Mouse (Mus musculus) lung, postnatal 0 days (tissue): ENCODE data around the gene Rab37. TPM values are rescaled to one million over a fixed set of nuclear protein-coding genes. Genes with fewer than 3 reads are reported as not detected.

ENCODE experiments used
- ATAC-seq: fragments of 200-750 bp; cut with Nextera tagmentation; 2 replicates; pipeline ENCODE4 v1.8.0; 2017; ENCODE audit warnings: moderate library complexity
- DNase-seq: peaks from one replicate; pipeline ENCODE4 v3.0.0-alpha.2; 2016; ENCODE audit warnings: low spot score
- H3K27ac ChIP-seq: fragments of 300-500 bp; sonication (generic); 2 replicates; pipeline ENCODE4 v1.5.1; 2014; ENCODE audit warnings: antibody characterized with exemption, mild to moderate bottlenecking, low read length, mixed read lengths
- H3K27me3 ChIP-seq: fragments of 300-500 bp; sonication (generic); replicated peaks from 2 replicates; pipeline ENCODE4 v1.6.1; 2014; ENCODE audit warnings: low read length, mixed read lengths; ENCODE audit not compliant: insufficient read depth
- H3K36me3 ChIP-seq: fragments of 300-500 bp; sonication (generic); 2 replicates; pipeline ENCODE4 v1.6.1; 2014; ENCODE audit warnings: low read length, mixed read lengths; ENCODE audit not compliant: insufficient read depth
- H3K4me1 ChIP-seq: fragments of 300-500 bp; sonication (generic); 2 replicates; pipeline ENCODE4 v1.6.1; 2014; ENCODE audit warnings: antibody characterized with exemption, low read depth, low read length, mixed read lengths; ENCODE audit not compliant: insufficient read depth
- H3K4me2 ChIP-seq: fragments of 300-500 bp; sonication (generic); replicated peaks from 2 replicates; pipeline ENCODE4 v1.6.1; 2014; ENCODE audit warnings: low read depth, mild to moderate bottlenecking, low read length, moderate library complexity, mixed read lengths
- H3K4me3 ChIP-seq: fragments of 300-500 bp; sonication (generic); 2 replicates; pipeline ENCODE4 v1.5.1; 2014; ENCODE audit warnings: low read depth, low read length
- H3K9ac ChIP-seq: fragments of 300-500 bp; sonication (generic); replicated peaks from 2 replicates; pipeline ENCODE4 v1.6.1; 2014; ENCODE audit warnings: low read depth, mild to moderate bottlenecking
- H3K9me3 ChIP-seq: fragments of 300-500 bp; sonication (generic); 2 replicates; pipeline ENCODE4 v1.6.1; 2016; ENCODE audit warnings: low read length, mixed read lengths
- CTCF ChIP-seq: IDR thresholded peaks from 2 replicates; pipeline ENCODE4 v1.5.1; 2016; ENCODE audit warnings: antibody characterized with exemption, mild to moderate bottlenecking
- EP300 ChIP-seq: IDR thresholded peaks from 2 replicates; pipeline ENCODE4 v1.6.1; 2016; ENCODE audit warnings: antibody characterized with exemption, mild to moderate bottlenecking, control low read depth
- WGBS: fragments of 180-500 bp; shearing (Covaris S2); extraction: QIAGEN DNeasy Blood & Tissue Kit; methylation state at CpG from one replicate; pipeline ENCODE4 v1.1.7; 2014; 5-methylcytosine and 5-hydroxymethylcytosine counted together
- polyA plus RNA-seq: library from polyadenylated mRNA; unstranded; fragments of >200 nt; fragmentation: Nextera tagmentation; extraction: Ambion mirVana; gene quantifications from 2 replicates; pipeline ENCODE4 v1.2.1, GENCODE M21; 2015

Gene Rab37
- polyA plus RNA-seq, 1 experiment from 2014 or later = 0.85 TPM

DNA sequence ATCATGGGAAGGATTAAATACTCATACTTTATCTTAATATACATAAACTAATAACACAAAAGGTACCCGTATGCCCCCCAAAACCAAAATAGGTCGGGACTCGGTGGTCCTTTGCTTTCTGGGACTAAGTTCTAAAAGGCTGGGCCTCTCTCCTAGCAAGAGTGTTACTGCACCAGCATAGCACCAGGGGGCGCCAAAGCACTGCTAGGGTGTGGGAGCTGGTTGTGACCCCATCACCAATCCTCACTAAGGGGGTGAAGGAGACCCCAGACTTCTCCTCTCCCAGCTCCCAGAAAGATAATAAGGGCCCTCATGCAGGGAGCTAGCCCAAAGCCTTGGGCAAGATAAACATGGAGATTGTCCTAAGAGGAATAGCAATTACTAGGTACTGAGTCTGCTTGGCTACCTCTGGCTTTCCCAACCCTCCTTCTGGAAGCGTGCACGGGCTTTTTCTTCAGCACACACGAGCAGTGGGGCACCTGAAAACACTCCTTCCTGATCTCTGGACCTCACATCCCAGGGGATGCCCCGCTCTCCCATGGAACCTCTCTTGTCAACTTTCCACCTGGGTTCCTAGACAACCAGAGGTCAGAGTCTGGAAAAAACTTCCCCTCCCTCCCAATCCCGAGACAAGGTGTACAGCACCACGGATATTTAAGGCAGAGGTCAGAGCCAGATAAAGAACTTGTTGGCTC lies 69.8 kb downstream of the Rab37 start:
- Histone ChIP-seq H3K36me3 (no peaks in the 10 kb centered on the region), H3K4me1 (peaks cover 12% of the 10 kb centered on the region; the same call in 1 of the 2 replicates), H3K4me2 (no peak overlapping the region), H3K9me3 (no peaks in the 10 kb centered on the region), H3K4me3 (no peak overlapping the region), H3K27me3 (no peaks in the 10 kb centered on the region), H3K27ac (no peak overlapping the region), H3K9ac (no peak overlapping the region)
- DNase-seq (peak; percentile 78), ATAC-seq (no peak)
- TF ChIP-seq CTCF = peak; percentile 90
- TF ChIP-seq EP300 = no peak
- WGBS = 28% methylated on average over 10 of the region's 10 CpGs

DNA sequence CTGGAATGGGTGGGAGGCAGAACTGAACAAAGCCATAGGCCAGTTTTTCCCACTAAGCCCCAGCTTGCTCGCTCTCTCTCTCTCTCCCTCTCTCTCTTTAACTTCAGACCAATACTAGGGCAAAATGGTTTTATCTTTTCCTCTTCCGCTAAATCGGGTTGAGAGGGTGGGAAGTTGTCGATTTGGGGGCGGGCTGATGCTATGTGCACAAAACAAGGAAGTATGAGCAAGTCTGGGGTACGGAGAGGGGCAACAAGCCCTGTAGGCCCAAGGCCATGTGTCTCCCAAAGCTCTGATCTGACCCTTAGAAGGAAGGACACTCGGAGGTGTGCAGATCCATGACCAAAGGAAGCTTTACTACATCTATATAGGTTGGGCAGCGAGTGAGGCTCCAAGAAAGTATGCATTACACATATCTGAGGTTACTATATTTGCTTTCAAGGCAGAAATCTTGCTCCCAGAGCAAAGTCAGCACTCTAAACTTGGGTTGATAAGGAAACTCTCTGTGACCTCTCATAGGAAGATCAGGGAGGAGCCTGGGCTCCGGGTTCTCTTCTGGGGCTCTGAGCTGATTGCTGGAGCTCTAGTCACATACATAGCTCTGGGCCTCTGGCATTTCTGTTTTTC lies 70.5 kb downstream of the Rab37 start:
- H3K9me3 ChIP-seq = no peaks in the 10 kb centered on the region
- no peaks in the 10 kb centered on the region for H3K27me3 ChIP-seq
- H3K4me3 ChIP-seq = no peak overlapping the region
- H3K4me2 ChIP-seq = no peak overlapping the region
- H3K4me1 ChIP-seq = peaks cover 12% of the 10 kb centered on the region; the same call in 1 of the 2 replicates
- WGBS = 46% methylated on average over 9 of the region's 9 CpGs
- no peak overlapping the region for H3K9ac ChIP-seq
- TF ChIP-seq CTCF (no peak), EP300 (no peak)
- 0 out of 2 replicates have a peak overlapping the region, but pooled peaks have one; percentile 6 for H3K27ac ChIP-seq
- no peak for DNase-seq
- H3K36me3 ChIP-seq = no peaks in the 10 kb centered on the region
- ATAC-seq = no peak

DNA sequence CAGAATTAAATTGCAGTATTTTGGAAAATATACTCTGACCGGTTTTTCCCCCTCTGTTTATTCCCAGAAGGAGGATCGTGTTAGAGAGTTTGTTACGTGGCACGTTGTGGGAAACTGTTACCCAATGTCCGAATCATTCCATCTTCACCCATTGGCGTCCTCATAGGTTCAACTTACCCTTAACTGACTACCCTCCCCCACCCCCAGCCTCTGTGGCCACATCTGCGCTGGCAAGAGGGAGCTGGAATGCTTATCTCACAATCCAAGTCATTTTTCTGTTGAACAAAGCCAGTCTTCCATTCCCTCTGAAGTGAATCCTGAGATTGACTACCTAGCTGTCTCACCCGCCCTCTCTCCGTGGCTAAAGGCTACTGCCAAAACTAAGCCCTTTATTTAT lies 71.0 kb downstream of the Rab37 start:
- peaks cover 12% of the 10 kb centered on the region; the same call in 1 of the 2 replicates for H3K4me1 ChIP-seq
- no peak for ATAC-seq
- 20% methylated on average over 9 of the region's 9 CpGs for WGBS
- H3K9ac ChIP-seq = no peak overlapping the region
- no peaks in the 10 kb centered on the region for H3K36me3 ChIP-seq
- DNase-seq = no peak
- H3K27ac ChIP-seq = peak overlapping the region; percentile 81
- H3K4me2 ChIP-seq = peak overlapping the region; percentile 85
- H3K27me3 ChIP-seq = no peaks in the 10 kb centered on the region
- no peak for TF ChIP-seq EP300
- no peak for TF ChIP-seq CTCF
- H3K4me3 ChIP-seq = no peak overlapping the region
- H3K9me3 ChIP-seq = no peaks in the 10 kb centered on the region

DNA sequence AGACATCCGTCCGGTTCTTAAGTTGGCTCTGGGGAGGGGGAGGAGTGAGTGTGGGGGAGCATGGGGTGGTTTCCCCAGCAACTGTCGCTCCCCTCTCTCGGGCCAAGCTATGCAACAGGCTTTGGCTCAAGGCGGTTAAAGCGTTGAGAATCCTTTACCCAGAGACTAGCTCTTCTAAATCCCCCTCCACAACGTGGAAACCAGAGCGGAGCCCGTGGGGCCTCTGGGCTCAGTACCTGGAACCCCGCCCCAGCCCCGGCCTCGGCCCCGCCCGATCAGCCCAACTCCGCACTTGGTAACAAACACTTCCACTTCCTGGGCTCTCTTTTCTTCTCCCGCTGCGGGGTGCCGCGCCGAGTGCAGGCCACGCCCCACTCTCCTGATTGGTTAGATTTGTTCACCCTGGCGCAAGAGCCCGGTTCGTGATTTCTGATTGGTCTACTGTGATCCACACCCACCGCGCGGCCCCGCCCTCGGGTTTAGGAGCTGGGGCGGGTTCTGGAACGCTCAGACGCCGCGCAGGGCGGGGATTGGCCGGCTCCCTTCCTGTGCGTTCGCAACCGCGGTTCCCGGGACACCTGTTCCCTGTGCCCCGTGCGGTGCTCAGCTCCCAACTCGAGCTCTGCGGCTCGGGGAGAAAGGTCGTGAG lies 71.7 kb downstream of the Rab37 start, which contains the start of gene Slc9a3r1:
Gene Slc9a3r1 (plus strand): TSS at position 510 of the 649 bp plus-strand sequence.
- peaks cover 12% of the 10 kb centered on the region; the same call in 1 of the 2 replicates for H3K4me1 ChIP-seq
- H3K4me3 ChIP-seq = peak within 1 kb of the TSS; percentile 69
- TF ChIP-seq EP300 (no peak), CTCF (no peak)
- peak; percentile 96 for ATAC-seq
- DNase-seq = peak; percentile 99
- no peaks in the 10 kb centered on the region for H3K27me3 ChIP-seq
- 2% methylated on average over 47 of the region's 47 CpGs for WGBS
- H3K27ac ChIP-seq = peak within 1 kb of the TSS; percentile 81
- H3K36me3 ChIP-seq = no peaks in the 10 kb centered on the region
- peak within 1 kb of the TSS; percentile 85 for H3K4me2 ChIP-seq
- H3K9ac ChIP-seq = peak within 1 kb of the TSS; percentile 74
- H3K9me3 ChIP-seq = no peaks in the 10 kb centered on the region

- Histone ChIP-seq H3K27ac (peak overlapping the region; percentile 81), H3K4me3 (peak overlapping the region; percentile 69), H3K27me3 (no peaks in the 10 kb centered on the region), H3K9ac (peak overlapping the region; percentile 74), H3K9me3 (no peaks in the 10 kb centered on the region), H3K4me2 (peak overlapping the region; percentile 85), H3K4me1 (peaks cover 6% of the 10 kb centered on the region; the same call in 1 of the 2 replicates), H3K36me3 (no peaks in the 10 kb centered on the region)
- DNase-seq (peak; percentile 44), ATAC-seq (peak; percentile 11; the same call in 1 of the 2 replicates)
- WGBS = 1% methylated on average over 46 of the region's 47 CpGs
- no peak for TF ChIP-seq EP300
- peak; percentile 48 for TF ChIP-seq CTCF
Measured at GRCm38 (mm10) chr11:115163568-115164150, 72.4 kb downstream of the Rab37 start.
